Mouse (Mus musculus) forebrain, embryonic 15.5 days (tissue): ENCODE data around the gene Naip6. TPM values are rescaled to one million over a fixed set of nuclear protein-coding genes. Genes with fewer than 3 reads are reported as not detected.
"Not testable (repeated sequence)": the region's sequence is repeated elsewhere in the genome, so short reads cannot be mapped to it uniquely, and the experiment has no call there.

Experiments
- ATAC-seq: fragments of 200-750 bp; cut with Nextera tagmentation; replicated peaks from 2 replicates; pipeline ENCODE4 v1.8.0; 2017; ENCODE audit warnings: mild to moderate bottlenecking, moderate TSS enrichment, moderate library complexity
- H3K27ac ChIP-seq: fragments of 300-500 bp; sonication (generic); replicated peaks from 2 replicates; pipeline ENCODE4 v1.5.1; 2015; ENCODE audit warnings: mild to moderate bottlenecking, inconsistent platforms
- H3K27me3 ChIP-seq: fragments of 300-500 bp; sonication (generic); 2 replicates; pipeline ENCODE4 v1.6.1; 2015; ENCODE audit warnings: inconsistent platforms
- H3K36me3 ChIP-seq: fragments of 300-500 bp; sonication (generic); 2 replicates; pipeline ENCODE4 v1.6.1; 2015; ENCODE audit warnings: mild to moderate bottlenecking, inconsistent platforms
- H3K4me1 ChIP-seq: fragments of 300-500 bp; sonication (generic); 2 replicates; pipeline ENCODE4 v1.6.1; 2015; ENCODE audit warnings: inconsistent platforms
- H3K4me2 ChIP-seq: fragments of 300-500 bp; sonication (generic); replicated peaks from 2 replicates; pipeline ENCODE4 v1.6.1; 2015; ENCODE audit warnings: mild to moderate bottlenecking, inconsistent platforms
- H3K4me3 ChIP-seq: fragments of 300-500 bp; sonication (generic); 2 replicates; pipeline ENCODE4 v1.5.1; 2015; ENCODE audit warnings: mild to moderate bottlenecking, inconsistent platforms
- H3K9ac ChIP-seq: fragments of 300-500 bp; sonication (generic); replicated peaks from 2 replicates; pipeline ENCODE4 v1.6.1; 2015; ENCODE audit warnings: mild to moderate bottlenecking, inconsistent platforms
- H3K9me3 ChIP-seq: fragments of 300-500 bp; sonication (generic); 2 replicates; pipeline ENCODE4 v1.6.1; 2016; ENCODE audit warnings: inconsistent platforms
- WGBS: fragments of 180-500 bp; shearing (Covaris S2); methylation state at CpG from one replicate; pipeline ENCODE4 v1.1.7; 2015; ENCODE audit warnings: mixed read lengths; 5-methylcytosine and 5-hydroxymethylcytosine counted together
- polyA plus RNA-seq: library from polyadenylated mRNA; unstranded; fragments of >200 nt; fragmentation: Nextera tagmentation; extraction: Ambion mirVana; gene quantifications from 2 replicates; pipeline ENCODE4 v1.2.1, GENCODE M21; 2015

Naip6 gene
- polyA plus RNA-seq, 1 experiment from 2014 or later: 0.05 TPM

- not testable (repeated sequence) for H3K4me1 ChIP-seq, ATAC-seq, H3K4me3 ChIP-seq
These were observed 65.6 kb downstream of the Naip6 start for GRCm38 (mm10) chr13:100251897-100252296.

GRCm38 (mm10) chr13:100246896-100247519 is 70.5 kb downstream of the Naip6 start:
- H3K9ac ChIP-seq, H3K27ac ChIP-seq, H3K4me1 ChIP-seq, ATAC-seq, H3K4me2 ChIP-seq, H3K27me3 ChIP-seq, H3K9me3 ChIP-seq, H3K36me3 ChIP-seq, H3K4me3 ChIP-seq: not testable (repeated sequence)
- WGBS: 73% methylated on average over 5 of the region's 5 CpGs

More at GRCm38 (mm10) chr13:100251897-100252296, 65.6 kb downstream of the Naip6 start:
- not testable (repeated sequence) for H3K4me2 ChIP-seq, H3K27ac ChIP-seq, H3K27me3 ChIP-seq, H3K9ac ChIP-seq, H3K36me3 ChIP-seq, H3K9me3 ChIP-seq
- WGBS: 91% methylated on average over 2 of the region's 2 CpGs

- H3K27me3 ChIP-seq, H3K27ac ChIP-seq, H3K36me3 ChIP-seq, H3K4me3 ChIP-seq, H3K4me2 ChIP-seq, H3K9me3 ChIP-seq, H3K4me1 ChIP-seq, H3K9ac ChIP-seq, ATAC-seq: not testable (repeated sequence)
- 82% methylated on average over 4 of the region's 4 CpGs for WGBS
These were observed 71.3 kb downstream of the Naip6 start, which contains the start of gene Naip5 for GRCm38 (mm10) chr13:100246223-100246622. Gene Naip5, minus strand, starts transcription at chr13:100246323.

- Histone ChIP-seq H3K9ac (no peak overlapping the region), H3K4me3 (no peak overlapping the region), H3K9me3 (no peaks in the 10 kb centered on the region), H3K27ac (no peak overlapping the region), H3K4me1 (no peaks in the 10 kb centered on the region), H3K4me2 (no peak overlapping the region), H3K36me3 (no peaks in the 10 kb centered on the region), H3K27me3 (no peaks in the 10 kb centered on the region)
- ATAC-seq: no peak
These were observed 73.8 kb downstream of the Naip6 start for GRCm38 (mm10) chr13:100243702-100244101.

Other genes starting within 250 kb of the Naip6 start
- gene Bdp1, start 213.6 kb downstream of the Naip6 start, polyA plus RNA-seq: 33.9 and 34.6 TPM in 2 replicates
- 391 and 397 TPM in 2 replicates for gene Serf1, start 209.7 kb downstream of the Naip6 start, polyA plus RNA-seq
- gene Smn1, start 192.8 kb downstream of the Naip6 start, polyA plus RNA-seq: 44.6 and 47.8 TPM in 2 replicates
- 0.05 TPM in 1 of 2 replicates, not detected in the other for gene Naip2, start 115.6 kb downstream of the Naip6 start, polyA plus RNA-seq
- gene Naip5, start 71.4 kb downstream of the Naip6 start, polyA plus RNA-seq: 0.08 and 0.09 TPM in 2 replicates
- not detected in 2 replicates for gene Naip1, start 135.2 kb upstream of the Naip6 start, polyA plus RNA-seq
- 69.6 and 70.8 TPM in 2 replicates for gene Gtf2h2, start 174.9 kb upstream of the Naip6 start, polyA plus RNA-seq
- 6.0 and 7.7 TPM in 2 replicates for gene Ocln, start 235.0 kb upstream of the Naip6 start, polyA plus RNA-seq